Comparison of ENCODE assay signal across 30 mouse cellular contexts in genomic region chr2:52561137-52561536, GRCm38 (mm10).
DNase-seq lines count a peak whose midpoint lies in the region; ATAC-seq and TF ChIP-seq lines count a peak whose summit lies in the region.
"Had no signal": no experiment of that assay in that cellular context is flagged by ENCODE, and none has a peak within 500 bp of the region (broad histone marks: within the 10 kb centered on the region; RNA-seq: fewer than 3 reads in every experiment).

No protein-coding gene starts in this region.

- TF ChIP-seq POLR2A in cerebellum, adult 2 months (IDR thresholded peaks at IDR 0.05; ENCODE audit: borderline replicate concordance, insufficient read depth, low read length), result no peak

- H3K27ac ChIP-seq in cerebellum, adult 2 months (ENCODE audit: insufficient read depth, low read length), result peak overlapping the region; percentile 70
- H3K27ac ChIP-seq in stomach, postnatal 0 days (replicated peaks), result no peak overlapping the region
- no peak overlapping the region for H3K27ac ChIP-seq in hindbrain, embryonic 16.5 days (ENCODE audit: low read depth, low read length)
- H3K27ac ChIP-seq: embryonic facial prominence, embryonic 12.5 days; embryonic facial prominence, embryonic 15.5 days; gastrocnemius, adult 2 months; hindbrain, embryonic 10.5 days; hindbrain, embryonic 14.5 days; intestine, embryonic 15.5 days had no signal

- H3K4me3 ChIP-seq in cerebellum, adult 2 months (replicated peaks; ENCODE audit: insufficient read depth, low read depth, low read length), result no peak overlapping the region
- no peak overlapping the region for H3K4me3 ChIP-seq in stomach, postnatal 0 days (ENCODE audit: low read depth, low read length)
- no peak overlapping the region for H3K4me3 ChIP-seq in hindbrain, embryonic 16.5 days (ENCODE audit: low read length)
- H3K4me3 ChIP-seq: embryonic facial prominence, embryonic 12.5 days; embryonic facial prominence, embryonic 15.5 days; gastrocnemius, adult 2 months; hindbrain, embryonic 10.5 days; intestine, embryonic 15.5 days had no signal

- no peak overlapping the region for H3K9ac ChIP-seq in stomach, postnatal 0 days (ENCODE audit: low read length)
- no peak overlapping the region for H3K9ac ChIP-seq in hindbrain, embryonic 16.5 days (ENCODE audit: low read depth, low read length)
- H3K9ac ChIP-seq: embryonic facial prominence, embryonic 12.5 days; embryonic facial prominence, embryonic 15.5 days; forebrain, postnatal 0 days; hindbrain, embryonic 14.5 days; intestine, embryonic 15.5 days had no signal

- no peak for TF ChIP-seq CTCF in cerebellum, adult 2 months (IDR thresholded peaks at IDR 0.05; ENCODE audit: borderline replicate concordance, insufficient read depth, low read depth, low read length)
- no peak for TF ChIP-seq CTCF in stomach, postnatal 0 days (IDR thresholded peaks at IDR 0.05; ENCODE audit: low read depth)

- no peaks in the 10 kb centered on the region for H3K27me3 ChIP-seq in cerebellum, adult 2 months (ENCODE audit: control insufficient read depth, insufficient read depth, low read length)
- H3K27me3 ChIP-seq in stomach, postnatal 0 days (ENCODE audit: control insufficient read depth, insufficient read depth, low read length), result no peaks in the 10 kb centered on the region
- no peaks in the 10 kb centered on the region for H3K27me3 ChIP-seq in hindbrain, embryonic 16.5 days (replicated peaks; ENCODE audit: control insufficient read depth, insufficient read depth, low read length)
- H3K27me3 ChIP-seq: CH12.LX; embryonic facial prominence, embryonic 12.5 days; embryonic facial prominence, embryonic 15.5 days; intestine, embryonic 15.5 days; Patski had no signal

- WGBS in cerebellum, adult 2 months, result 68% methylated on average over 7 of the region's 7 CpGs
- 74% methylated on average over 7 of the region's 7 CpGs for WGBS in stomach, postnatal 0 days
- 86% methylated on average over 7 of the region's 7 CpGs for WGBS in hindbrain, embryonic 16.5 days

- H3K4me1 ChIP-seq in cerebellum, adult 2 months (ENCODE audit: control insufficient read depth, insufficient read depth, low read length), result peaks cover 25% of the 10 kb centered on the region
- H3K4me1 ChIP-seq in stomach, postnatal 0 days (replicated peaks; ENCODE audit: control insufficient read depth, insufficient read depth), result no peaks in the 10 kb centered on the region
- H3K4me1 ChIP-seq in hindbrain, embryonic 16.5 days (ENCODE audit: control insufficient read depth, insufficient read depth, low read depth, low read length), result peaks cover 10% of the 10 kb centered on the region
- H3K4me1 ChIP-seq: embryonic facial prominence, embryonic 12.5 days; embryonic facial prominence, embryonic 15.5 days; intestine, embryonic 15.5 days had no signal

- no peaks in the 10 kb centered on the region for H3K9me3 ChIP-seq in stomach, postnatal 0 days (ENCODE audit: control insufficient read depth, low read length)
- H3K9me3 ChIP-seq in hindbrain, embryonic 16.5 days (ENCODE audit: control insufficient read depth, low read length), result no peaks in the 10 kb centered on the region
- H3K9me3 ChIP-seq: embryonic facial prominence, embryonic 12.5 days; embryonic facial prominence, embryonic 15.5 days; G1E; hindbrain, embryonic 10.5 days; intestine, embryonic 15.5 days had no signal

- no peak for DNase-seq in cerebellum, adult 2 months
- DNase-seq in cerebellum, adult 9-11 months, result no peak
- peak; percentile 9 for DNase-seq in thymus, postnatal 14 days
- DNase-seq in thymus, postnatal 0 days (ENCODE audit: low spot score), result no peak
- peak; percentile 42 for DNase-seq in T-cell, adult 2 months (ENCODE audit: low spot score)
- DNase-seq in naive thymus-derived CD4-positive, alpha-beta T cell, adult 2 months (ENCODE audit: low read depth), result peak; percentile 62
- no peak for DNase-seq in stomach, postnatal 0 days (ENCODE audit: low spot score)
- DNase-seq: adrenal gland, adult 8-10 months; adrenal gland, postnatal 25 days; B cell, adult 2 months; cerebellum, adult 8-10 months; cerebellum, postnatal 14 days; forebrain, postnatal 0 days; gastrocnemius, adult 2 months; gastrocnemius, postnatal 14 days; heart, adult 18-20 months; heart, postnatal 36 days; kidney, adult 11 months; kidney, adult 9 months had no signal

- H3K4me2 ChIP-seq in stomach, postnatal 0 days (replicated peaks; ENCODE audit: low read depth), result no peak overlapping the region
- no peak overlapping the region for H3K4me2 ChIP-seq in hindbrain, embryonic 16.5 days (ENCODE audit: low read length)
- H3K4me2 ChIP-seq: embryonic facial prominence, embryonic 12.5 days; embryonic facial prominence, embryonic 15.5 days; heart, embryonic 11.5 days; hindbrain, embryonic 14.5 days; intestine, embryonic 15.5 days had no signal

- H3K36me3 ChIP-seq in stomach, postnatal 0 days (ENCODE audit: control insufficient read depth, insufficient read depth, low read length), result no peaks in the 10 kb centered on the region
- H3K36me3 ChIP-seq in hindbrain, embryonic 16.5 days (ENCODE audit: control insufficient read depth, insufficient read depth, low read length), result no peaks in the 10 kb centered on the region
- H3K36me3 ChIP-seq: embryonic facial prominence, embryonic 12.5 days; embryonic facial prominence, embryonic 15.5 days; G1E; hindbrain, embryonic 10.5 days; intestine, embryonic 15.5 days had no signal

- no peak for TF ChIP-seq EP300 in stomach, postnatal 0 days (optimal IDR thresholded peaks at IDR 0.05)

- ATAC-seq in stomach, postnatal 0 days (ENCODE audit: low FRiP score, low TSS enrichment), result no peak
- no peak for ATAC-seq in hindbrain, embryonic 16.5 days
- ATAC-seq: forebrain, embryonic 14.5 days; forebrain, postnatal 0 days; intestine, embryonic 15.5 days; Patski had no signal

Comparison
In these comparisons a context has a peak if more than half of its experiments do, and no peak if none do; other contexts are left out.
1. DNase-seq: peak in thymus, postnatal 14 days (single experiment), T-cell, adult 2 months (single experiment) and naive thymus-derived CD4-positive, alpha-beta T cell, adult 2 months (single experiment); none in cerebellum, adult 2 months (0 of 2), cerebellum, adult 9-11 months (single experiment), thymus, postnatal 0 days (single experiment) and stomach, postnatal 0 days (single experiment).